Mouse (Mus musculus) cerebellum, adult 2 months (tissue): Measurements from ENCODE around the gene Bloc1s3.

Experiments
- CTCF ChIP-seq: fragments of 200-500 bp; IDR thresholded peaks from 2 replicates; pipeline ENCODE4 v1.5.1; 2011; ENCODE audit warnings: low read depth, mild to moderate bottlenecking, control low read depth, low read length, moderate library complexity, borderline replicate concordance; ENCODE audit not compliant: insufficient read depth
- POLR2A ChIP-seq: fragments of 200-500 bp; IDR thresholded peaks from 2 replicates; pipeline ENCODE4 v1.6.1; 2011; ENCODE audit warnings: low read length, control low read depth, borderline replicate concordance; ENCODE audit not compliant: insufficient read depth

DNA sequence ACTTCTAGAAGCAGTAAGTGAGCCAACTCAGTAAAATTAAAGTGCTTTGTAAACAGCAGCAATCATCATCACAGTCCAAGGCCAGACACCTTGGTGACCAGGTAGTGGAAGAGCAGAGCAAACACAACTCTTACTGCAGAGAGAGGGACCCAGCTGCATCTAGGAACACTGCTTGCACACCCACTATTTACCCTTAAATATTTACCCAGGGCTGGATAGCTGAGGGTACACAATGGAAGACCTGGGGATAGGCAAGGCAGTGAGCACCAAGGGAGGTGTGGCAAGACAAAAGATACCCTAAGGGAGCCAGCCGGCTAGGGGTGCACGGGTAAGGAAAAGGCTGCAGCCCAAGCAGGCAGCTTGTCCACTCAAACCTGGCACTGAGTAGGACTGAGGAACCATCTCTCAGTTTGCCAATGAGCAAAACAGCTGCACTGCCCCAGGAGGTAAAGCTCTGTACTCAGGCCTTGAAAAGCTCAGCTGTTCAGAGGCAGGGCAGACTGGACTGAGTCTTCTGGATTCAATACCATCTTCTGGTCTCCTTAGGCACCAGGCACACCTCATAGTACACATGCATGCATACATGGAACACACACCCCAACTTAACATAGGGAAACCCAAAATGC lies 39.3 kb upstream of the Bloc1s3 start:
- no peak for TF ChIP-seq POLR2A
- no peak for TF ChIP-seq CTCF
